Mouse (Mus musculus): ENCODE results near the gene Msl2.

DNA sequence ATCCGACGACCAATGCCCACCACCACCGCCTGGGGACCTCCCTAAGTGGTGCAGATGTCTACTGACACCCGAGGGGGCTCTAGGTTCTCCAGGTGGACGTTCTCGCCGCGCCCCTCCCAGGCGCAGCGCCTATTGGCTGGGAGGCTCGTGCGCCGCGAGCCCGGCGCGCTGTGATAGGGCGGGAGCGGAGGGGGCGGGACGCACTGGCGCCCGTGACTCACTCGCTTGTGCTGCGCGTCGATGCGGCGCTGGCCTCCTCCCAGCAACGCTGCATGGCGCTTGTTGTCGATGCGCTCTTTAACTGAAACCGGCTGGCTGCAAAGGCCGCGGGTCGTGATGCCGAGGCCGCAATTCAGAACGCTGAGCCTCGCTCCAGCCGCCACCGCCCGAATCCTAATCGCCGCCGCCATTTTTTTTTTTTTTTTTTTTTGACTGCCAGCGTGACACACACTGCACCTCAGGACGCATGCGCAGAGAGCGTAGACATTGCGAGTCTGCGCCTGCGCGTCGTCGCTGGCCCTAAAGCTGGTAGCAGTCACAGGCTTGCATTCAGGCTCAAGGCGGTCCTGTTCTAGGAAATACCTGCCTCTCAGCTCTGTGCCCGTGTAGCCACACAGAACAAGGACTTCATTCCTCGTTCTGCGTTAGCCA lies 39.3 kb upstream of the Msl2 start, which contains the start of gene Pccb:
- TF ChIP-seq CTCF (IDR thresholded peaks at IDR 0.05; ENCODE audit: insufficient read depth, low read depth, low read length) (no peak), POLR2A (IDR thresholded peaks at IDR 0.05; ENCODE audit: insufficient read depth, low read depth, low read length) (peak; percentile 83)

Measured in olfactory bulb, adult 2 months (tissue).